Mouse (Mus musculus) lung, postnatal 0 days (tissue): ENCODE measurements around the gene 2510009E07Rik.

Source experiments
- CTCF ChIP-seq: IDR thresholded peaks from 2 replicates; pipeline ENCODE4 v1.5.1; 2016; ENCODE audit warnings: antibody characterized with exemption, mild to moderate bottlenecking
- EP300 ChIP-seq: IDR thresholded peaks from 2 replicates; pipeline ENCODE4 v1.6.1; 2016; ENCODE audit warnings: antibody characterized with exemption, mild to moderate bottlenecking, control low read depth

GRCm38 (mm10) chr16:21719770-21720169 lies 25.3 kb upstream of the 2510009E07Rik start:
- 0 out of 2 replicates have a peak, but pooled peaks have one; percentile 12 for TF ChIP-seq EP300
- TF ChIP-seq CTCF: no peak
